Mouse (Mus musculus) cerebellum, adult 8-10 months (tissue): ENCODE results near the gene Gm26602.

Source experiments
- DNase-seq: peaks from one replicate; pipeline ENCODE4 v3.0.0; 2022

Gm26602 gene

DNA sequence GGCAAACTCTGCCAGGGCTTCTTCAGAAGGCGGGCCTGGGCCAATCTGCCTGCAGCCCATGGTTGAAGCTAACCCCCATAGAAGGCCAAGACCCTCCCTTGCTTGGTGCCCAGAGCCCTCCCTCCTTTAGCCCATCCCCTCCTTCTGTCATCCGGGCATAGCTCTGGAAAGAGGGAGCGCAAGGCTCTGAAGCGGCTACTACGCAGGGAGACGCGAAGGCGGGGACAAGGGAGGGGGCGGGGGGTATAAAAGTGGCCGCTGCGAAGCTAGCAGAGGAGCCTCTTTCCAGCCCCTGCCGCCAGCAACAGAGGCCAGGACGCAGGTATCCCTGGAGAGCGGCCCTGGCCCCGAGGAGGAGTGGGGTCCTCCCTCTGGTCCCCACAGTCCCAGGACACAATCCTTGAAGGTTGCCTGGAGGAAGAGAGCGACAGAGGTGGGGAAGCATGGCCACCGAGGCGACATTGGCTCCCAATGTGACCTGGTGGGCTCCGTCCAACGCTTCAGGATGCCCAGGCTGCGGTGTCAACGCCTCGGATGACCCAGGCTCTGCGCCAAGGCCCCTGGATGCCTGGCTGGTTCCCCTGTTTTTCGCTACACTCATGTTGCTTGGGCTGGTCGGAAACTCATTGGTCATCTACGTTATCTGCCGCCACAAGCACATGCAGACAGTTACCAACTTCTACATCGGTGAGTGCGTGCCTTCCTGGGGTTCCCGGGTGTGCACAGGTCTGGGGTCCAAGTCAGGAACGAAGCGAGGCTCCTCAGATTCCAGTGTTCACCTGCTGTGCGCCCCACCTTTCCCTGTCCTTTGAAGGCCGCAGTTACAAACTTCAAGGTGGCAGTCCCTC is 7.8 kb downstream of the Gm26602 start:
- DNase-seq: no peak

DNA sequence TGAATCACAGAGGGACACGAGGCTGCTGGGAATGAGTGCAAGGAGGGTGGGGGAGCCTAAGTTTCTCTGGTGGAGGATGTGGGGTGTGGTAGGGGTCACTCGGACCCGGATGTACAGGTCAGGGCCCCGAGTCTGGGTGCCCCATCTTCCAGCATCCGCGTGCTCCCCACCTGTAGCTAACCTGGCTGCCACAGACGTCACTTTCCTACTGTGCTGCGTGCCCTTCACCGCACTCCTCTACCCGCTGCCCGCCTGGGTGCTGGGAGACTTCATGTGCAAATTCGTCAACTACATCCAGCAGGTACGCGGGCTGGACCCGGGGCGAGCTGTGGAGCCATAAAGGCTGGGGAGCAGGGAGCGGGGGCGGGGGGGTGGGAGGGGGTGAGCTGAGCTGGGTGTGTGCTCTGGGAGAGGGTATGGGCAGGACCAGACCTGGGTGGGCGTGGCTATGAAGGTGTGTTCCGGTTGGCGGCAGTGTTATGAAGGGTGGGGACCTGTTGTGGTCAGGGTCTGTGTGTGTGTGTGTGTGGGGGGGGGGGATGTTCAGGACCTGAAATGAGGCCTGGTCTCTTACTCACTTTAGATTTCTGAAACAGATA is 8.7 kb downstream of the Gm26602 start:
- DNase-seq: no peak

DNA sequence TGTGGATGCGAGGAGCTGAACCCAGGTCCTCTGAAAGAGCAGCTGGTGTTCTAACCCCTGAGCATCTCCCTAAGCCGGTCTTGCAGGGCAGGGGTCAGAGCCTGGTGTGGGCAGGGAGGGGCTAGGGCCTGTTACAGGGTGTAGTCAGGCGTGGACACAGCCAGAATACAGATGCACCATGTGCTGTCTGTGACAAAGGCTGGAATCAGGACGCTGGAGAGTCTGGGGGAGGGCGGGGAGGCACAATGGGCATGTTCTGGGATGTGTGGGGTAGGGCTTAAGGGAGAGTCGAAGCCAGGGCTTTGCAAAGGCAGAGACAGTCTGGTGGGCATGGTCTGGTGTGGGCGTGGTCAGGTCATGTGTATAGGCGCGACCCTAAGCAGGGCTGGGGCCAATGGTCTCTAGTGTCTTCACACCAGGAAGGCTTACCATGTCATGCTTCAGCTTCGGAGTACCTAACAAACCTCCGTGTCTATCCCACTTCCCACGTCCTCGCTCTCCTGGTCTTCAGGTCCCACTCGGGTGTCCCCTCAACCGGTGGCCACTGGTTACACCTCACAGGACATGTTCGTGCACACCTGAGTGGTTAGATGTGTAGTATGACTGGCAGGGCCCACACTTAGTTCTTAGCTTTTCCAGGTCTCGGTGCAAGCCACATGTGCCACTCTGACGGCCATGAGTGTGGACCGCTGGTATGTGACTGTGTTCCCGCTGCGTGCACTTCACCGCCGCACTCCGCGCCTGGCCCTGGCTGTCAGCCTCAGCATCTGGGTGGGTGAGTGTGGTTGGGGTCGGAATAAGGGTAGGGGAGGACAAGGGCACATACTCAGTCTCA is 9.6 kb downstream of the Gm26602 start:
- DNase-seq: no peak

DNA sequence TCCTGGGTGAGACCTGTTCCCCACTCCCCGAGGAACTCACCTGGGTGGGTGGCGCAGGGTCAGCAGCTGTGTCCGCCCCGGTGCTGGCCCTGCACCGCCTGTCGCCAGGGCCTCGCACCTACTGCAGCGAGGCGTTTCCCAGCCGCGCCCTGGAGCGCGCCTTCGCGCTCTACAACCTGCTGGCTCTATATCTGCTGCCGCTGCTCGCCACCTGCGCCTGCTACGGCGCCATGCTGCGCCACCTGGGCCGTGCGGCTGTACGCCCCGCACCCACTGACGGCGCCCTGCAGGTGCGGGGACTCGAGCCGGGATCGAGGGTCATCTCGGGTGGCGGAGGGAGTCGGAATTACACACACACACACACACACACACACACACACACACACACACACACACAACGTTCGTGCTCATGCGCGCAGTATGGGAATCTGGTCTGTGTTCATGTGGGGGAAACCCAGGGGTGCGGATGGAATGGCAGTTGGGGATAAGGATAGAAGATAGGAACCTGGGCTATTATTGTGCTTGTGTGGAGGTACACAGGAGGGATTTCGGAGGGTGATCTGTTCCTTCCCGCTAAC is 10.4 kb downstream of the Gm26602 start, which contains the start of gene R3hdm4:
Gene R3hdm4 (minus strand): TSS at position 251 of the 578 bp plus-strand sequence.
- no peak for DNase-seq

DNA sequence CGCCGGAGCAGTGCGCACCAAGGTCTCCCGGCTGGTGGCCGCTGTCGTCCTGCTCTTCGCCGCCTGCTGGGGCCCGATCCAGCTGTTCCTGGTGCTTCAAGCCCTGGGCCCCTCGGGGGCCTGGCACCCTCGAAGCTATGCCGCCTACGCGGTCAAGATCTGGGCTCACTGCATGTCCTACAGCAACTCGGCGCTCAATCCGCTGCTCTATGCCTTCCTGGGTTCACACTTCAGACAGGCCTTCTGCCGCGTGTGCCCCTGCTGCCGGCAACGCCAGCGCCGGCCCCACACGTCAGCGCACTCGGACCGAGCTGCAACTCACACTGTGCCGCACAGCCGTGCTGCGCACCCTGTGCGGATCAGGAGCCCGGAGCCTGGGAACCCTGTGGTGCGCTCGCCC is 10.9 kb downstream of the Gm26602 start:
- DNase-seq: no peak

DNA sequence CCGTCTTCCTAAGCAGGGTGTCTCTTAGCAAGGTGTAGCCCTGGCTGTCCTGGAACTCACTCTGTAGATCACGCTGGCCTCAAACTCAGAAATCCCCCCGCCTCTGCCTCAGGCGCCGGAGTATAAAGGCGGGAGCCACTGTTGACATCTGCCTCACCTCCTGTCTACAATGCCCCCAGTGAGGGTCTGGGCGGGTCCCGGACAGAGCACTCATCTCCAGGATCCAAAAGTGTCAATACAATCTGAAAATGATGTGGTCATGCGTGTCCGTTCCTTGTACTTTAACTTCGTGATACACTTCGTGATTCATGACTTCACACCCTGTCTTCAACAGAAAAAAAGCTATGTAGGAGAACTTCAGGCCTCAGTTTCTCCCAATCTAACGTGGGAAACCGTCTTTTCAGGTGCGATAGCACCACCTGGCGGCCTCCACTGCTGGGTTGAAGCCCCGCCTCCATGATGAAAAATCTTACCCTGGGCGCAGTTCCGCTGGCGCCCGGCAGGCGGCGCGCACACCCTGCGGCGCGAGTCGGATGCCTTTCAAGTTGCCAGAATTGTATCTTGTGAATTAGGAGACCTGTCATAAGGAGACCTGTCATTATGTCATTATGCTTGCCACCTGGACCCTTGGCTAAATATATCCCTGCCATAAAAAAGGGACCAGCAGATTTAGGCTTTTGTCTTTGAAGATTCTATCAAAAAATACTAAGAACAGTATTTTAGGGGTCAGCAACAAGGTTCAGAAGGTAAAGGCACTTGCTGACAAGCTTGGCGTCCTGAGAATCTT is 14.5 kb downstream of the Gm26602 start:
- DNase-seq: peak; percentile 98

DNA sequence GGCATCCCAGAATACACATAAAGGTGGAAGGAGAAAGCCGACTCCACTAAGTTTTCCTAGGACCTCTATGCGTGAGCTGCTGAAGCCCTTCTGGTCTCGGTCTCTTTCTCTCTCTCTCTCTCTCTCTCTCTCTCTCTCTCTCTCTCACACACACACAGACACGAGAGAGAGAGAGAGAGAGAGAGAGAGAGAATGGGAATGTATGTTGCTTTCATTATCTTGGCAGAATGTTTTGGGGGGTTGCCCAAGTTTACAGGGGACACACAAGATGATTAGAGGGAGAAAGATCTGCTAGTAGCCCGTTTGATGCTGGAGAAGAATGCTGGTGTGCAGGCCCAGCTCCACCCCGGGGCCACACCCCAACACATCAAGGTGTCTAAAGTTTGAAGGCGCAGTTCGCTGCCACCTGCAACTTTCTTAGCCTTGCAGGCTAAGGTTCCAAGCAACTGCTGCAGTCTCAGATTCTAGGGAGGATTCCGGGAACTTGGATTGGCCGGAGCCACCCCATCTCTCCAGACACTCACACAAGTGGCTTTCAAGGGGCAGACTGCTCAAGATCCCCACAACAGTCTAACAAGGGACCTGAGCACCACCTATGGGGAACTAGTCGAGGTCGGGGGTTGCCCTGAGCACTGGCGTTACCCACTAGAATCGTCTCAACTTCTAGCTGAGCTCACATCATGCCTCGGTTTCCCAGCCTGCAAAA is 15.3 kb downstream of the Gm26602 start:
- DNase-seq: no peak

DNA sequence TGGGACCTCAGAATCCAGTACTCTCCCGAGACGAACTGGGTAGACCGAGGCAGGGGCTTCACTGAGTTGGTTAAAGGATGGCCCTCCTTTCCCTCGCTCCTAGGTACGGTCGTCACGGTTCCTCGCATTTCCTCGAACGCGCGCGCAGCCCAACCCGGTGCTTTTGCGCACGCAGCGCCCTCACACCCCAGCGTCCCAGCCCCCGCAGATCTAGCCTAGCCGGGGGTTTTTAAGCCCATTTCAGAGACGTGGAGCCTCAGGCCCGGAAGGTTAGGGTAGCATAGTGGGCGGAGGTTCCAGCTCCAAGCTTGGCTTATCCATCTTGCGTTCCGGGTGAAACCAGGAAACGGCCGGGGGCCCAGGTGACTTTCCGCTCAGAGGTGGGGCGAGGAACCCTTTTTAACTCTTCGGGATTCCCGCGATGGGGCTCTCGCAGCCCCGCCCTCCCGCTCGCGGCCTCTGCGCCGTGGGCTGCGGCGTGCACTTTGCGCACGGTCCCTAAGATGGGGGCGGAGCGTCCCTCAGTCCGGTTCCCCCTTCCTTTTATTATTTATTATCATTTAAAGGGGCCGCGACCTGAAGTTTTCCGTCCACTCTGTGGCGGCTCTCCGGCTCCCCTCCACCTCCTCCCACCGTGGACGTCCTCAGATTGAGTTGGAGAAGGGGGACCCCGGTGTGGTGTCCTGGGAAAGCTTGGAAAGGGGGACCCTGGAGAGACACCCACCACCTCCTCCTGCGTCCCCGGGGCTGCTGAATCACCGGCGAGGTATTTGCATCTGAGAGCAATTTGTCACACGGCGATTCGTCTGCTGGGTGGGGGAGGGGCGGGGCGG is 16.1 kb downstream of the Gm26602 start, which contains the start of gene Arid3a:
Gene Arid3a (plus strand): TSS at position 553 of the 833 bp plus-strand sequence.
- DNase-seq: peak; percentile 86

DNA sequence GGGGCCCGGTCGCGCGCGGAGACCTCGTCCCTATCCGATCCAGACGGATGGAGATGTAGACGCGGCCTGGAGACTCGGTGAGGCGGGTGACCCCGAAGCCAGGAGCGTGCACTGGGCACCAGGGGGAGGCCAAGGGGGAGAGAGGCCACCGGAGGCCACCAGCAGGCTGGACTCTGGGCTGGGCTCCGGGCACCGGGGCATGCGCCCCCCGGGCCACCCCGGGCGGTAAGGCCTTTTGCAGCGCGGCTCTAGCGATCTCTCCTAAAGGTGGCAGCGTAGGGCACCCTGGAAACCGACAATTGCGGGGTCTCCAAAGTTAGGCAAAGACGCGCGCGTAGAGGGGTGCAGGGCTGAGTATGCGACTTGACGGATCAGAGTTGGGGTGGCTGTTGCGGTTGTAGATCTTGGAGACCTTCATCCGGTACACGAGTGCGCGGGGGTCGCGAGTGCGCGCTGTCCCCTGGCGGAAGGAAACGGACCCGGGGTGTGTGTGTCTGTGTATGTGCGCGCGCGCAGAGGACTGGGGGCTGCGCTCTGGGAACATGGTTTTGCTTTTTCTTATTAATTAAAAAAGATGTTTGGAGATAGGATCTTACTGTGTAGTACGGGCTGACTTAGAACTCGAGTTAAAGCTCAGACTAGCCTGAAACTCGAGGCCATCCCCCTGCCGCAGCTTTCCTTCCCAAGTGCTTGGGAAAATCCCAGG is 16.8 kb downstream of the Gm26602 start:
- no peak for DNase-seq

DNA sequence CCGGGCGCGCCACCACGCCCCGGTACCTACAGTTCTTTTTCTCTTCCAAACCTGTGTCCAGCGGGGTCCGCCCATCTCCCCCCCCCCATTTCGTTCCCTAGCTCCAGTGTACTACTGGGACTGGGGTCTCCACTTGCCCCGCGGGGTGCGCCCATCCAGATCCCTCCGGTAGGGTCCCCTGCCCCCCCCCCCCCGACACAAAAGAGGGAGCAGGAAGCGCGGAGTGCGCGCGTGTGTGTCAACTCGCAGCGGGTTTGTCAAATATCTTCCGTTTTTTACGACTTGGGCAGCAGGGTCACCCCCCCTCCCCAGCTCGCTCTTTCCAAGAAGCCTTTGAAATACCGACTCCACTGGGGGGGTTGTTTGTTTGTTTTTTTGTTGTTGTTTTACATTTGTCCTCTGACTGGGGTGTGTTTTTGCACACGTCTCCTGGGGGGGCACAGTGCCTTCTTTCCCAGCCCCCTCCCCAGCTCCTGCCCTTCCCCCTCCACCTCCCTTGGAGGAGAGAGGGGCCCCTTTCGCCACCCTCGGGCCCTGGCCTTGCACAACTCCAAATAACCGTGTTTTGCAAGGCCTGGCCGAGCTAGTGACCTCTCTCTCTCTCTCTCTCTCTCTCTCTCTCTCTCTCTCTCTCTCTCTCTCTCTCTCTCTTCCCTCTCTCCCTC is 17.5 kb downstream of the Gm26602 start:
- no peak for DNase-seq

DNA sequence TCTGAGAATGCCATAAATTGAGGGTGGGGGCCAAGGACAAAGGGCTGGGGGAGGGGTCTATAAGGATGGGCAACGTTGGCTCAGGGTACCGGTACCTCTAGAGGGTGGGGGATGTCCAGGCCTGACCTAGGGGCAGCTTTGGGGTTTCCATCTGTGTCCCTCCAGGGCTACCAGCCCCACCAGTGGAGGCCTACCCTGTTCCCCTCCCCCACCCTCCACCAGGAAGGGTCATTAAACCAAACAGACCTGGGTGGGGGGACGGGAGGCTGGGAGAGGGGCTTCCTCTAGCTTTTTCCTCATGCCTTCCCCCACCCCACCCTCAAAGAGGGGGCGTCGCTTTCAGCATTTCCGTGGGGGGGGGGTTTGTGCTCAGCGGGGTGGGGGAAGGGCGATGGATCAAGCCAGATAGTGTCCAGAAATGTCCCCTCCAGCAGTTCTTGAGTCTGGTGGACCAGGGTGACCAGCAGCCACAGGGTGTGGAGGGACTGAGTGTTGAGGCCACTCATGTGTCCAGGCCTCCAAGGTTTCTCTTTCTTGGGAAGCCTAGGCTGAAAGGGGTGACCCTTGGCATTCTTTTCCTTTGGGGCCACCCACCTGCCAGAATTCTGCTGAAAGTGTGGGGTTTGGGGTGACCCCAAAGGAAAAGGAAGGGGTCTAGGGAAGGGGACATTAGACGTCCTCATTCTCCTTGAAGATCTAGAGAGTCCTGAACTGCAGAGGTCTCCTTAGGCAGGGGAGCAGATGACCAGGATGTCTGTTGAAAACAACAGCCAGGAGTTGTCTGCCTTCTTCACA is 18.4 kb downstream of the Gm26602 start:
- DNase-seq: no peak

DNA sequence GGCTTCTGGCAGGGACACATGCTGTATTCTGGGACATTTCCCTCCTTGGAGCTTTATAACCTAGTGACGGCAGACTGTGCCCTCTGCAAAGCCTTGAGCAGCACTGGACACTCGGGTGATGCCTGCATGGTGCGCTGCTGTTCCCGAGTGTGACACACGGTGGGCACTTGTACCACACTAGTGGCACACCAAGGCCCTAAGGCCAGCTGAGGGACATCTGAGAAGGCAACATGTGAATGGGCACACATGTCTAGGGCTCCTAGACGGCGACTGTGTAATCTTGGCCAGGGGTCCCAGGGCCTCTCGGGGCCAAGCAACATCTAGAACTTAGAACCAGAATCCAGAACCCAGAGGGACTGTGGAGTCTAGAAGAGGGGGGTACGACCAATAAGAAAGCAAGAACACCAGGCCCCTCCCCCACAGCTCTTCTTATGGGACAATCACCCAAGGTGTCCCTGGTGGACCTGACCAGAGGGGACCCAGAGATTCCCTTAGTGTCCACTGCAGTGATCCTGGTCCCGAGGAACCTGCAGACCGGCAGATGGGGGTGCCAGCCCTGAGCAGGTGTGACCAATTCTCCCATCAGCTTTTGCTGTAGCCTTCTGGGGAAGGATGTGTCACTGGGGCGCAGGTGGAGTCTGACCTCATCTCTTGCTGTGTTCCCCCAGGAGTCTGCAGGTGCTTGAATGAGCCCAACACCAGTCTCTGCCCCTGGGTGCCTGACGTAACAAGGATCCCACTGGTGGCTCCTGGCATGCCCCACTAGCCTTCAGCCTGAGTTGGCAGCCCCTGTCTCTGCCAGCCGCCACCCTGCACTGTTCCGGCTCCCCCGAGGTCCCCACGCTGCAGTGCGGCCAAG is 19.5 kb downstream of the Gm26602 start:
- no peak for DNase-seq

DNA sequence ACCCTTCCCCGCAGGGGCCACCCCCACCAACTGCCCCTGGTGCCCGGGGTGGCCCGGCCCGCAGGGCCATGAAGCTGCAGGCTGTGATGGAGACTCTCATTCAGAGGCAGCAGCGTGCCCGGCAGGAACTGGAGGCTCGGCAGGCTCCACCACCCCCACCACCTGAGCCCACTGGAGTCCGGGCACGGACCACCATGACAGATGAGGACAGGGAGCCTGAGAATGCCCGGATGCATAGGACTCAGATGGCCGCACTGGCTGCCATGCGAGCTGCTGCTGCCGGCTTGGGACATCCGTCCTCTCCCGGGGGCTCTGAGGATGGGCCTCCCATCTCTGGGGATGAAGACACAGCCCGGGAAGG is 20.1 kb downstream of the Gm26602 start:
- no peak for DNase-seq

DNA sequence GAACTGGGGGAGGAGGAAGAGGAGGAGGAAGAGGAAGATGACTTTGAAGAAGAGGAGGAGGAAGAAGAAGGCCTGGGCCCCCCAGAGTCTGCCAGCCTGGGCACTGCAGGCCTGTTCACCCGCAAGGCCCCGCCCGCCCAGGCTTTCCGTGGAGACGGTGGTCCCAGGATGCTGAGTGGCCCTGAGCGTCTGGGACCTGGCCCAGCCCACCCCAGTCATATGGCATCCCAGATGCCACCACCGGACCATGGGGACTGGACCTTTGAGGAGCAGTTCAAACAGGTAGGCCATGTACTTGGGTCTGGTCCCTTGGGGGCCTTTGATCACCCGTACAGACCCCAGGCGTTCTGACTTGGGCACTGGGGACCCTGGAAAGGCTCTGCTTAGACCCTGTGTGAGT is 21.1 kb downstream of the Gm26602 start:
- DNase-seq: no peak

DNA sequence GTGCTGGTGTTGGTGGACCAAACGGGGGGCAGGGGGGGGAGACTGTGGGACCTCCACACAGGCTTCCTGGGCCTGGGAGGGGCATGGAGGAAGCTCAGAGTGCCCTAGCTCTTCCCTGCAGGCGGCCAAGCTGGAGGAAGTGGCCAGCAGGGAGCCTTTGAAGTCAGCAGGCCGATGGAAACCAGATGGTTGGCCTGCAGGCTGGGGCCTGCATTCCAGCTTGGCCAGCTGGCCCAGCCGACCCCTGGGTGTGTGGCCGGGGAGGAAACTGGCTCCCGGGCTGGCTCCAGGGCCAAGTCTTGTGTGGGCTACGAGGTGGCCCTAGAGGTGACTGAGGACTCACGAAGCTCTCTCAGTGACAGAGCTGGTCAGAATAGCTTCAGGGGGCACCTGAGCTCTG is 22.1 kb downstream of the Gm26602 start:
- DNase-seq: no peak

DNA sequence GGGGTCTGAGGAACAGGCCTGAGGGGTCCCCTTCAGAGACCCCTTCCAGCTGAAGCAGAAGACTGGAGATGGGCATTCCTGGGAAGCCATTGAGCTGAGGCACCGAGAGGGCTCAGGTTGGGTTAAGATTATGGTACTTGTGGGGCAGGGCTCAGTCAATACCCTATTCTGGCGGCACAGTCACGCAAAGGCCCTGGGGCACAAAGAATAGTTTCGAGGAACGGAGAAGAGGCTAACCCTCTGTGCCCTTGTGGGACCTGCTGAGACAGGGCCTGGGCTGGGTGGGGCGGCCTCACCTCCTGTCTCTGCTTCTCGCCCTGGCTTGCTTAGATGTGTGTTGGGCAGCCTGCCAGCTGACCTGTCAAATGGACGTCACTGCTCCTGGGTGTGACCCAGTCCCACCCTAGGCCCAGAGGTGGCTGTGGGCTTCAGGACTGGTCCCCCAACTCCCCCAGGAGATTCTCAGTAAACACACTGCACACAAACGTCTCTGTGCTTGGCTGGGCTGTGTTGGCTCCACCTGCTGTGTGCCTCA is 22.6 kb downstream of the Gm26602 start:
- no peak for DNase-seq

DNA sequence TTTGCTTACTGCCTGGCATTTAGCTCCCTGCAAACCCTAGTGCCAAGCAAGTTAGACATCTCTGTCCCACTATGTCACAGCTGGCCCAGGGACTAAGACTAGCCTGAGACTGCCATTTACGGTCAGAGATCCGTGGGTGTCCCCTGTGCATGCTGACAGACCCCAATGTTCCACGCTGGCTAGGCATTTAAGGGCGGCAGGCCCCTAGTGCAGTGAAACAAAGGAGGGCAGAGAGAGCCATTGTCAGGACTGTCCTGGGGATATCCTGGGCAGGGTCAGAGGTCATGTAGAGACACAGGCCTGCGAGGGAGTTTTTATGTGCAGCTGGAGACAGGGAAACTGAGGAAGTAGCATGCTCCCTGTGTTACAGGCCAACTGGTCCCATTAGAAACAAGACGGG is 23.2 kb downstream of the Gm26602 start:
- DNase-seq: no peak
